Mouse (Mus musculus) G1E (cell line): Measurements from ENCODE around the gene Mprip. TPM values are rescaled to one million over a fixed set of nuclear protein-coding genes. Genes with fewer than 3 reads are reported as not detected.
"Not testable (repeated sequence)": the region's sequence is repeated elsewhere in the genome, so short reads cannot be mapped to it uniquely, and the experiment has no call there.

ENCODE experiments used
- ATAC-seq: 2 replicates; pipeline ENCODE4 v1.8.0; 2016; ENCODE audit warnings: mild to moderate bottlenecking; ENCODE audit not compliant: insufficient number of reproducible peaks, poor library complexity, low FRiP score, severe bottlenecking; ENCODE audit errors: extremely low read depth
- DNase-seq: peaks from one replicate; pipeline ENCODE4 v3.0.0; 2012; ENCODE audit warnings: low spot score
- H3K27me3 ChIP-seq: 2 replicates; pipeline ENCODE4 v1.6.1; 2012; ENCODE audit warnings: mild to moderate bottlenecking, low read length, inconsistent platforms; ENCODE audit not compliant: insufficient read depth
- H3K36me3 ChIP-seq: replicated peaks from 2 replicates; pipeline ENCODE3; 2012; ENCODE audit warnings: mild to moderate bottlenecking, inconsistent platforms
- H3K4me1 ChIP-seq: 2 replicates; pipeline ENCODE4 v1.6.1; 2012; ENCODE audit warnings: low read depth, low read length, inconsistent platforms, mixed read lengths; ENCODE audit not compliant: insufficient read depth
- H3K4me3 ChIP-seq: 2 replicates; pipeline ENCODE4 v1.5.1; 2012; ENCODE audit warnings: low read depth, mild to moderate bottlenecking, inconsistent platforms, low read length, moderate library complexity, mixed read lengths
- H3K9me3 ChIP-seq: replicated peaks from 2 replicates; pipeline ENCODE4 v1.6.1; 2012; ENCODE audit warnings: inconsistent platforms
- CTCF ChIP-seq: IDR thresholded peaks from 2 replicates; pipeline ENCODE4 v1.5.1; 2012; ENCODE audit warnings: low read depth, low read length, inconsistent platforms, mixed read lengths
- GATA1 ChIP-seq: IDR thresholded peaks from 2 replicates; pipeline ENCODE4 v1.6.1; 2012; ENCODE audit warnings: borderline replicate concordance, low read length, inconsistent platforms, mixed read lengths
- GATA2 ChIP-seq: IDR thresholded peaks from 2 replicates; pipeline ENCODE4 v1.6.1; 2012; ENCODE audit warnings: low read depth, low read length, inconsistent platforms, borderline replicate concordance
- POLR2AphosphoS5 ChIP-seq: IDR thresholded peaks from 2 replicates; pipeline ENCODE4 v1.6.1; 2012; ENCODE audit warnings: low read depth, low read length, inconsistent platforms; ENCODE audit not compliant: insufficient replicate concordance
- TAL1 ChIP-seq: conservative IDR thresholded peaks from 2 replicates; pipeline ENCODE4 v1.6.1; 2012; ENCODE audit warnings: low read depth, low read length, inconsistent platforms, mixed read lengths
- polyA plus RNA-seq: library from polyadenylated mRNA; stranded (reverse); fragments of >175 nt; gene quantifications from 2 replicates; pipeline ENCODE4 v1.2.3, GENCODE M21; 2012
- total RNA-seq, 2 experiments: library from RNA; stranded (forward) in 1 of 2; stranded (reverse) in 1 of 2; fragments of 200-1000 nt in 1 of 2; fragments of >200 nt in 1 of 2; fragmentation: Nextera tagmentation in 1 of 2; gene quantifications; 2 replicates each; pipeline ENCODE4 v1.2.3; 2014 to 2017

Gene Mprip
- total and polyA plus RNA-seq, 3 experiments = 32.2 to 55.8 (median 43.3) TPM

GRCm38 (mm10) chr11:59662249-59662788 is 1.2 kb downstream of the Mprip start:
- TF ChIP-seq GATA2 = no peak
- no peak for TF ChIP-seq CTCF
- no peak for TF ChIP-seq GATA1
- no peak for TF ChIP-seq TAL1
- TF ChIP-seq POLR2AphosphoS5 = no peak
- Histone ChIP-seq H3K9me3 (no peaks in the 10 kb centered on the region), H3K4me3 (peak overlapping the region; percentile 77), H3K4me1 (peaks cover 28% of the 10 kb centered on the region), H3K36me3 (peaks cover 17% of the 10 kb centered on the region), H3K27me3 (peaks cover 23% of the 10 kb centered on the region)
- DNase-seq (peak; percentile 94), ATAC-seq (peak; percentile 98)

DNA sequence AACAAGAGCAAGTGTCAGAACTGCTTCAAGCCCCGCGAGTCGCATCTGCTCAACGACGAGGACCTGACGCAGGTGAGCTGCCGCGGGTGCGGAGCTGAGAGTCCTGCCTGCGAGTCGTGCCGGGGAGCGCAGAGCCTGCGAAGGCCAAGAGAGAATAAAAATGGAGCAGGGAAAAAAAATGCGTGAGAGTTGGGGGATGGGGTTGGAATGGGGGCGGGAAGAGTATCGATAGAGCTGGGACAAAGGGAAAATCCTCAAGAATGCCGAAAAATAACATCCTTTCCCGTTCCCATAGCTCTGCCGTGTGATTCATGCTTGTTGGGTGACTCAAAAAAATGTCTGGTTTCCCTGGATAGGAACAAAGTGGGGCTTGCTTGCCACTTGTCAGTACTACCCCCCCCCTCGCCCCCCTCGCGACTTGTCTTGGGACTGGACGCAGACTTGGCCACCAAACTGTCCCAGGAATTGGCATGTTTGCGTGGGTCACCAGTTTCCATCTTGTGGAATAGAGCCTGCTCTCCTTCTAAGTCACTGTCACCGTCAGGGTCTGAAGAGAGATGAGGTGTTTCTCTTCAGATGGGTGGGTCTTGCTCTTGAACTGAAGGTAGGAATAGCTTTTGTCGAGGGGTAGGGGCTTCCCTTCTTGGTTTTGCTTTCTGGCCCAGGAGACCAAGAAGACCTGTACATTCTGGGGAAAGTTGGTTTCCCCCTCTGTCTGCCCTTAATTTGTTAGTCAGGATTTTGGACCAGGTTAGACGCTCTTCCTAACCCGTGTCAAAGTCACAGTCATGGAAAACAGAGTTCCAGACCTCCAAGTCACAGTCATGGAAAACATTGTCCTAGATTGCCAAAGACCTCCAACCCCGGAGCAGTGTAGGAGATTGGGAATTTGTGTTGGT is 2.0 kb downstream of the Mprip start:
- ATAC-seq (no peak), DNase-seq (no peak)
- no peaks in the 10 kb centered on the region for H3K9me3 ChIP-seq
- peaks cover 18% of the 10 kb centered on the region for H3K27me3 ChIP-seq
- H3K4me3 ChIP-seq = peak overlapping the region; percentile 77
- H3K36me3 ChIP-seq = peaks cover 19% of the 10 kb centered on the region
- TF ChIP-seq POLR2AphosphoS5 = no peak
- no peak for TF ChIP-seq GATA1
- no peak for TF ChIP-seq GATA2
- no peak for TF ChIP-seq CTCF
- no peak for TF ChIP-seq TAL1
- H3K4me1 ChIP-seq = peaks cover 28% of the 10 kb centered on the region

DNA sequence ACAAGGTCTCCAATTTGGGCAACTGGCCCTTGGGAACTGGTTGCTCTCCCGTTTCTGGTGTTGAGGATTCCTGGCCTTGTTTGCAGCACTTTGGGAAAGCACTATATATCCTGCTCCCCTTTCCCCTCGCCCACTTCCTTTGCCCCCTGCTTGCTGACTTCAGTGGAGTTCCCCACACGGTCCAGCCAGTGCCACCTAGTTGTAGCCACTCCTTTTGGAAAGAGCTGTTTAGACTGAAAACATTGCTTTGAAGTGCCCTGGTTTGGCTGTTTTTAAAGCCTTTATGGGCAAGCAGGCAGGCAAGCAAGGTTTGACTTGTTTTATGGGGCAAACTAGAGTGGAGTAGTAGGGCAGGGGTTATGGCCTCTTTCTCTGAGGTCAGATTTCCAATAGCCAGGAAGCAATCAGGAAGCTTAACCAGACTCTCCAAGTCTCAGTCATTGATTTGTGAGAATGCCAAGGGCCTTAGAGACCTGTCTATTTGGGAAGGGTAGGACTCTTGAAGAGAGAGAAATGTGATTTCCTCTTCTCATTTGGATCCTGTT is 2.7 kb downstream of the Mprip start:
- no peak overlapping the region; the same call in 1 of the 2 replicates for H3K4me3 ChIP-seq
- TF ChIP-seq CTCF (no peak), TAL1 (no peak), GATA1 (no peak), GATA2 (no peak), POLR2AphosphoS5 (no peak)
- peaks cover 12% of the 10 kb centered on the region for H3K27me3 ChIP-seq
- ATAC-seq (no peak), DNase-seq (no peak)
- H3K9me3 ChIP-seq = no peaks in the 10 kb centered on the region
- peaks cover 19% of the 10 kb centered on the region for H3K36me3 ChIP-seq
- H3K4me1 ChIP-seq = peaks cover 28% of the 10 kb centered on the region

DNA sequence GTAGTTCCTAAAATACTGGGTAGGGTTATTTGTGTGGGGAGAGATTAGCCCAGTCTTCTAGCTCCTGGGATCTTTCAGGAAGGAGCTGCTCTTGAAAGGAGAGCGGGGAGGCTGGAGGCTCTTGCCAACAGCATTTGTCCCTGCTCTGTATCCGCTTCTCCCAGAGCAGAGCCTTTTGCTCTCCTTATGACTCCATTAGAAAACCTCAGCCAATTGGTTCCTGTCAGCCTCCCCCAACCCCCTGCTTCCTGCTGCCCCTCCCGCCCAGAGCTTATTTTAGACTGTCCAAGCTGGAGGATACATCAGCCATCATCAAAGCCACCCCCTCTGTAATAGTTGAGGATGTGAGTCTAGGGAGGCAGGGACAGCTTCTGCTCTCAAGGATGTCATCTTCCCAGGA is 3.7 kb downstream of the Mprip start:
- H3K4me1 ChIP-seq = peaks cover 28% of the 10 kb centered on the region
- DNase-seq (no peak), ATAC-seq (no peak)
- no peak overlapping the region for H3K4me3 ChIP-seq
- peaks cover 6% of the 10 kb centered on the region; the same call in 1 of the 2 replicates for H3K27me3 ChIP-seq
- H3K36me3 ChIP-seq = peaks cover 19% of the 10 kb centered on the region
- TF ChIP-seq GATA2 (no peak), POLR2AphosphoS5 (no peak), CTCF (no peak), GATA1 (no peak), TAL1 (no peak)
- H3K9me3 ChIP-seq = no peaks in the 10 kb centered on the region

DNA sequence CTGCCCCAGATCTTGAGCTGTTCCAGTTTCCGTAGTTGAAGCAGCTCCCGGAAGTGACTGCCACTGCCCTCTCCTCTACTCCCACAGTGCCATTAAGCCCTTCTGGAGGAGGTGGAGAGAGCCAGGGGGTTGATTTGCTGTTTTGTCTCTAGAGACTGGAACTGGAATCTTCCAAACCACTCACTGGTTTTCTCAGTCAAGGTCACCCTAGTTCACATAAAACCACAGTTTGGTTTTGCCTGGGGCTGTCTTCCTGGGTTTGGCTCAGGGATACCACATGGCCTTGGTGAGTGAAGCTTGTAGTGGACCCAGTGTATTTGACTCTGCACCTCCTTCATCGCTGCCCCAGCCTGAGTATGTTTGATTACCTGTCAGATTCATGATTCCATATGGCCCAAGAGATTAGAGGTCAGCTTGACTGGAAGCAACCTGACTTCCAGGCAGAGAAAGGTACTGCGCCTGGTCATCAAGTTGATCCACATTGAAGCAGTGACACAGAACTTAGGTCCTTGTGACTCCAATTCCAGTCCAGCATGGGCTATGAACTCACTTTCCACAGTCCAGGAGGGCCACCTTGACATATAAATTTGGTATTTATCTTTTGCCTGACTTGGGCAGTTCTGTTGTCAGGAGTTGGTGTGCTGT is 10.1 kb downstream of the Mprip start:
- H3K4me3 ChIP-seq = no peak overlapping the region
- H3K27me3 ChIP-seq = no peaks in the 10 kb centered on the region
- TF ChIP-seq GATA2 (no peak), CTCF (no peak), TAL1 (no peak), GATA1 (no peak), POLR2AphosphoS5 (no peak)
- no peaks in the 10 kb centered on the region for H3K9me3 ChIP-seq
- no peak for ATAC-seq
- DNase-seq = no peak
- peaks cover 38% of the 10 kb centered on the region for H3K36me3 ChIP-seq
- peaks cover 9% of the 10 kb centered on the region for H3K4me1 ChIP-seq

- no peak for DNase-seq
- peaks cover 12% of the 10 kb centered on the region for H3K4me1 ChIP-seq
- H3K27me3 ChIP-seq = no peaks in the 10 kb centered on the region
- no peak overlapping the region for H3K4me3 ChIP-seq
- peaks cover 51% of the 10 kb centered on the region for H3K36me3 ChIP-seq
- no peak for ATAC-seq
- TF ChIP-seq GATA2 (no peak), GATA1 (no peak), TAL1 (no peak), CTCF (no peak), POLR2AphosphoS5 (no peak)
- H3K9me3 ChIP-seq = no peaks in the 10 kb centered on the region
These were observed 12.9 kb downstream of the Mprip start for GRCm38 (mm10) chr11:59674013-59674412.

GRCm38 (mm10) chr11:59674746-59675145 is 13.6 kb downstream of the Mprip start:
- not testable (repeated sequence) for H3K27me3 ChIP-seq, ATAC-seq, H3K9me3 ChIP-seq, H3K4me3 ChIP-seq, DNase-seq
- peaks cover 12% of the 10 kb centered on the region for H3K4me1 ChIP-seq
- H3K36me3 ChIP-seq = peaks cover 58% of the 10 kb centered on the region
